Mouse (Mus musculus) embryonic facial prominence, embryonic 12.5 days (tissue): ENCODE measurements around the gene Med11. TPM values are rescaled to one million over a fixed set of nuclear protein-coding genes. Genes with fewer than 3 reads are reported as not detected.

Experiments
- ATAC-seq: fragments of 200-750 bp; cut with Nextera tagmentation; 2 replicates; pipeline ENCODE4 v1.8.0; 2017; ENCODE audit not compliant: insufficient number of reproducible peaks, insufficient read depth, low FRiP score, low TSS enrichment
- H3K27ac ChIP-seq: fragments of 300-500 bp; sonication (generic); 2 replicates; pipeline ENCODE4 v1.5.1; 2016; ENCODE audit warnings: mild to moderate bottlenecking
- H3K27me3 ChIP-seq: fragments of 300-500 bp; sonication (generic); 2 replicates; pipeline ENCODE4 v1.6.1; 2016; ENCODE audit warnings: mild to moderate bottlenecking, moderate library complexity
- H3K36me3 ChIP-seq: fragments of 300-500 bp; sonication (generic); 2 replicates; pipeline ENCODE4 v1.6.1; 2016; ENCODE audit warnings: mild to moderate bottlenecking
- H3K4me1 ChIP-seq: fragments of 300-500 bp; sonication (generic); 2 replicates; pipeline ENCODE4 v1.6.1; 2016
- H3K4me2 ChIP-seq: fragments of 300-500 bp; sonication (generic); replicated peaks from 2 replicates; pipeline ENCODE4 v1.6.1; 2016; ENCODE audit warnings: mild to moderate bottlenecking, moderate library complexity
- H3K4me3 ChIP-seq: fragments of 300-500 bp; sonication (generic); 2 replicates; pipeline ENCODE4 v1.5.1; 2016; ENCODE audit warnings: mild to moderate bottlenecking
- H3K9ac ChIP-seq: fragments of 300-500 bp; sonication (generic); 2 replicates; pipeline ENCODE4 v1.6.1; 2016; ENCODE audit warnings: mild to moderate bottlenecking, moderate library complexity
- H3K9me3 ChIP-seq: fragments of 300-500 bp; sonication (generic); 2 replicates; pipeline ENCODE4 v1.6.1; 2016; ENCODE audit warnings: mild to moderate bottlenecking, moderate library complexity
- WGBS: fragments of 180-500 bp; shearing (Covaris S2); methylation state at CpG from one replicate; pipeline ENCODE4 v1.1.7; 2016; 5-methylcytosine and 5-hydroxymethylcytosine counted together
- microRNA-seq: library from miRNA; unstranded; fragments of <30 nt; microRNA quantifications from one replicate; pipeline ENCODE4, GENCODE M21; 2017
- polyA plus RNA-seq: library from polyadenylated mRNA; unstranded; fragments of >200 nt; fragmentation: Nextera tagmentation; extraction: Ambion mirVana; gene quantifications from 2 replicates; pipeline ENCODE4 v1.2.1, GENCODE M21; 2016

Gene Med11
- polyA plus RNA-seq, 1 experiment from 2014 or later = 41.4 TPM

DNA sequence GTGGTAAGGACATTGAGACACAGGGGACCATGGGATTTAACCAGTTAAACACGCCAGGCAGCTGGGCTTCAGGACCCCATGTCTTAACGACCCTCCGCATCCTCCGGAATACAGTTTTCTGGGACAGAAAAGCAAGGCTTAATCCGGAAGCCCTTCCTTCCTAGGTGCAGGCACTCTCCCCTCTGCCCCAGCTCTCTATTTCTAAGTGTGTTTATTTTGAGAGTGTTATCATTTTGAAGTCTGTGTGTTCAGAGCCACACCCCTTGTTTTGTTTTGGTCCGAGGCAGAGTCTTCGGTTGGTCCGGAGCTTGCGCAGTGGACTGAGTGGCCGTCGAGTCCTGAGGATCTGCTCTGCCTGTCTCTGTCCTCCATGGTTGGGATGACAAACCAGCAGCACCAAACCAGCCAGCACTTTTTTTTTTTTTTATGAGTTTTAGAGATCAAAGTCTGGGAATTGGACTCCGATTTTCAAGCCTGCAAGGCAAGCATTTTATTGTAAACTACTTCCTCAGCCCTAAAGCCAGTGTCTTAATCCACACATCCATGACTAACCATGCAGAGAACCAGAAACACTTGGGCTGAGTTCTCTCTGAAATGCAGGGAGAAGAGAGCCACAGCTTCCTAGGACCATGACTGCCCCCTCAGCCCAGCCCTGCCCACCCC is 23.3 kb downstream of the Med11 start:
- Histone ChIP-seq H3K36me3 (no peaks in the 10 kb centered on the region), H3K4me2 (no peak overlapping the region), H3K27ac (no peak overlapping the region), H3K27me3 (no peaks in the 10 kb centered on the region), H3K4me1 (no peaks in the 10 kb centered on the region), H3K4me3 (no peak overlapping the region), H3K9ac (no peak overlapping the region), H3K9me3 (no peaks in the 10 kb centered on the region)
- ATAC-seq = no peak
- WGBS = 73% methylated on average over 12 of the region's 12 CpGs

GRCm38 (mm10) chr11:70485498-70485897 is 33.8 kb downstream of the Med11 start:
- Histone ChIP-seq H3K36me3 (no peaks in the 10 kb centered on the region), H3K4me2 (no peak overlapping the region), H3K9ac (no peak overlapping the region), H3K4me3 (no peak overlapping the region), H3K4me1 (no peaks in the 10 kb centered on the region), H3K27ac (no peak overlapping the region), H3K9me3 (no peaks in the 10 kb centered on the region), H3K27me3 (no peaks in the 10 kb centered on the region)
- WGBS = 53% methylated on average over 2 of the region's 2 CpGs
- ATAC-seq = no peak

- Histone ChIP-seq H3K4me1 (no peaks in the 10 kb centered on the region), H3K4me2 (no peak overlapping the region), H3K36me3 (no peaks in the 10 kb centered on the region), H3K27me3 (no peaks in the 10 kb centered on the region), H3K9me3 (no peaks in the 10 kb centered on the region), H3K4me3 (no peak overlapping the region), H3K27ac (no peak overlapping the region), H3K9ac (no peak overlapping the region)
- 49% methylated on average over 4 of the region's 4 CpGs for WGBS
- ATAC-seq = no peak
Observed at GRCm38 (mm10) chr11:70487816-70488215, 36.1 kb downstream of the Med11 start.

DNA sequence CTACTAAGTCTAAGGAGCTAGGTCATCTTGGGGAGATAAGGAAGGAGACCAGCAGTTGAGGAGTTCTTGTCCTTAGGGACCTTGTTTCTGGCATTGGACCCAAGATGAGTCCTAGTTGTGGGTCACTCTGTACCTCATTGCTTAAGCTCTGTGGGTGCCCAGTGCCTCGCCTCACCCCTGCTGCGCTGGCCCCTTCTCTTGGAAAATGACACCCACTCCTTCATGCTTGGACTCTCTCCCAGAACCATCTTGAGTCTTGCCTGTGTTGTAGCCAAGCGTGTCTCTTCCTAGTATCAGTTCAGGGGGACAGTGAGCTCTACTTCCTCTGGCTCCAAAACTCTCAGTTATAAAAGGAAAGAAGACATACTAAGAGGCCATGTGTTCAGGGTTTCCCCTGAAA is 37.4 kb downstream of the Med11 start:
- Histone ChIP-seq H3K4me1 (no peaks in the 10 kb centered on the region), H3K9me3 (no peaks in the 10 kb centered on the region), H3K9ac (no peak overlapping the region), H3K36me3 (no peaks in the 10 kb centered on the region), H3K4me3 (no peak overlapping the region), H3K4me2 (no peak overlapping the region), H3K27me3 (no peaks in the 10 kb centered on the region), H3K27ac (no peak overlapping the region)
- no peak for ATAC-seq
- 88% methylated on average over 3 of the region's 3 CpGs for WGBS

DNA sequence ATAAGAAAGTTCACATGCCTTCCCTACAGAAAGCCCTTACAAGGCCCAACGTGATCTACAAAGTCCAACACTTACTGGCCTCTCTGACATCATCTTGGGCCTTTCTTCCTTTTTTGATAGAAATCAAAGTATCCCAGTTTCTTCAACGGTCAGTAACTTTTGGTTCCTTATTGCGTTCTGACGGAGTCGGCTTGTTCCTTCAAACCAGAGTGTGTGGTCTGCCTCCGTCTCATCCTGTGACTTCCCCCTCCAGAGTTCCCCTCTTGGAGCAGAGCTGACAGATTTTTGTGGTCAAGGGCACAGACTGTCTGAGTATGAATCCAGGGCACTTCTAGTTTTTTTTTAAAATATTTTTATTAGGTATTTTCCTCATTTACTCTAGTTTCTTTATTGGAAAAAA is 38.0 kb downstream of the Med11 start:
- 85% methylated on average over 6 of the region's 6 CpGs for WGBS
- Histone ChIP-seq H3K9ac (no peak overlapping the region), H3K27ac (no peak overlapping the region), H3K4me2 (no peak overlapping the region), H3K36me3 (no peaks in the 10 kb centered on the region), H3K4me1 (no peaks in the 10 kb centered on the region), H3K4me3 (no peak overlapping the region), H3K27me3 (no peaks in the 10 kb centered on the region), H3K9me3 (no peaks in the 10 kb centered on the region)
- no peak for ATAC-seq

GRCm38 (mm10) chr11:70499566-70500475 is 48.1 kb downstream of the Med11 start:
- Histone ChIP-seq H3K4me2 (no peak overlapping the region), H3K27ac (no peak overlapping the region), H3K9me3 (no peaks in the 10 kb centered on the region), H3K9ac (no peak overlapping the region), H3K4me1 (no peaks in the 10 kb centered on the region), H3K4me3 (no peak overlapping the region), H3K36me3 (no peaks in the 10 kb centered on the region), H3K27me3 (0 out of 2 replicates have a peak, but pooled peaks cover under 1% of the 10 kb centered on the region)
- 74% methylated on average over 14 of the region's 14 CpGs for WGBS
- ATAC-seq = no peak

GRCm38 (mm10) chr11:70500476-70500812 is 48.7 kb downstream of the Med11 start:
- Histone ChIP-seq H3K9me3 (no peaks in the 10 kb centered on the region), H3K27me3 (peaks cover 5% of the 10 kb centered on the region; the same call in 1 of the 2 replicates), H3K4me2 (no peak overlapping the region), H3K4me1 (no peaks in the 10 kb centered on the region), H3K36me3 (no peaks in the 10 kb centered on the region), H3K4me3 (no peak overlapping the region), H3K9ac (no peak overlapping the region), H3K27ac (no peak overlapping the region)
- 92% methylated on average over 1 of the region's 1 CpGs for WGBS
- no peak for ATAC-seq

DNA sequence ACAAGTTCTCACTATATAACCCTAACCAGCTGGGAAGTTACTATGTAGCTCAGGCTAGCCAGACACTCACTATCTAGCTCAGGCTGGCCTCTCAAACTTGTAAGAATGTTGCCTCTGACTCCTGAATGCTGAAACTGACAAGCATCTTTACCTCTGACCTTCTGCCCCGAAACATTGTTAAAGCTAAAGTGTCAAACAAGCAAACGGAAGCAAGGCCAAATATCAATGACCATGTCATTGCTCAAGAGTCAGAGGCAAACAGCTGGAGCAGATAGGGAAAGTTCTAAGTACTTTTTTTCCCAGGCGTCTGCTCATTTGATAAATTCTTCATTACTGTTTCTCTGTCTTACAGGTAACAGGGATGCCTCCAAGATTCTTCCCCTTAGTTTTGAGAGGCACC is 50.3 kb downstream of the Med11 start:
- Histone ChIP-seq H3K4me2 (no peak overlapping the region), H3K9ac (no peak overlapping the region), H3K27ac (no peak overlapping the region), H3K9me3 (no peaks in the 10 kb centered on the region), H3K27me3 (peaks cover 5% of the 10 kb centered on the region; the same call in 1 of the 2 replicates), H3K36me3 (no peaks in the 10 kb centered on the region), H3K4me1 (no peaks in the 10 kb centered on the region), H3K4me3 (no peak overlapping the region)
- ATAC-seq = no peak
- WGBS = 63% methylated on average over 3 of the region's 3 CpGs

Small RNA genes lying within 50 kb of the gene (microRNA-seq; reads per million reads assigned to microRNA genes)
- not detected for gene Mir7115

Other genes starting within 250 kb of the Med11 start
- gene Slc16a11, start 239.2 kb upstream of the Med11 start, polyA plus RNA-seq = 1.5 and 2.0 TPM in 2 replicates
- 12.8 and 13.3 TPM in 2 replicates for gene Slc16a13, start 230.9 kb upstream of the Med11 start, polyA plus RNA-seq
- 10.7 and 10.8 TPM in 2 replicates for gene Bcl6b, start 222.1 kb upstream of the Med11 start, polyA plus RNA-seq
- gene 0610010K14Rik, start 214.0 kb upstream of the Med11 start, polyA plus RNA-seq = 193 and 202 TPM in 2 replicates
- 9.9 and 13.2 TPM in 2 replicates for gene Gm21988, start 212.1 kb upstream of the Med11 start, polyA plus RNA-seq
- gene Rnasek, start 212.1 kb upstream of the Med11 start, polyA plus RNA-seq = 136 and 148 TPM in 2 replicates
- gene Alox12, start 196.6 kb upstream of the Med11 start, polyA plus RNA-seq = 2.9 and 4.0 TPM in 2 replicates
- gene Alox12e, start 129.3 kb upstream of the Med11 start, polyA plus RNA-seq = not detected in 2 replicates
- gene Alox15, start 99.9 kb upstream of the Med11 start, polyA plus RNA-seq = 0.29 TPM in 2 replicates
- gene Pelp1, start 41.9 kb upstream of the Med11 start, polyA plus RNA-seq = 41.9 and 46.4 TPM in 2 replicates
- gene Arrb2, start 19.3 kb upstream of the Med11 start, polyA plus RNA-seq = 21.7 and 23.7 TPM in 2 replicates
- 0.27 and 0.46 TPM in 2 replicates for gene Zmynd15, start 7.5 kb downstream of the Med11 start, polyA plus RNA-seq
- 1.4 and 2.2 TPM in 2 replicates for gene Cxcl16, start 8.1 kb downstream of the Med11 start, polyA plus RNA-seq
- gene Tm4sf5, start 53.3 kb downstream of the Med11 start, polyA plus RNA-seq = 0.32 TPM in 1 of 2 replicates, not detected in the other
- gene Vmo1, start 62.7 kb downstream of the Med11 start, polyA plus RNA-seq = 0.26 and 0.48 TPM in 2 replicates
- gene Gltpd2, start 67.3 kb downstream of the Med11 start, polyA plus RNA-seq = 0.50 and 0.77 TPM in 2 replicates
- gene Psmb6, start 73.4 kb downstream of the Med11 start, polyA plus RNA-seq = 784 and 848 TPM in 2 replicates
- not detected in 2 replicates for gene Gm40193, start 81.0 kb downstream of the Med11 start, polyA plus RNA-seq
- gene Pld2, start 88.1 kb downstream of the Med11 start, polyA plus RNA-seq = 4.4 and 6.7 TPM in 2 replicates
- gene Mink1, start 111.0 kb downstream of the Med11 start, polyA plus RNA-seq = 16.7 and 17.5 TPM in 2 replicates
- gene 4930544D05Rik, start 163.9 kb downstream of the Med11 start, polyA plus RNA-seq = not detected in 2 replicates
- not detected in 2 replicates for gene Chrne, start 167.3 kb downstream of the Med11 start, polyA plus RNA-seq
- gene Gp1ba, start 187.2 kb downstream of the Med11 start, polyA plus RNA-seq = 0.15 and 0.27 TPM in 2 replicates
- 96.5 and 104 TPM in 2 replicates for gene Rnf167, start 195.3 kb downstream of the Med11 start, polyA plus RNA-seq
- gene Slc25a11, start 195.6 kb downstream of the Med11 start, polyA plus RNA-seq = 159 and 160 TPM in 2 replicates
- gene Pfn1, start 202.7 kb downstream of the Med11 start, polyA plus RNA-seq = 1,467 and 1,498 TPM in 2 replicates
- gene Eno3, start 205.3 kb downstream of the Med11 start, polyA plus RNA-seq = 20.1 and 27.9 TPM in 2 replicates
- gene Spag7, start 217.5 kb downstream of the Med11 start, polyA plus RNA-seq = 143 and 149 TPM in 2 replicates
- 12.0 and 12.3 TPM in 2 replicates for gene Camta2, start 236.2 kb downstream of the Med11 start, polyA plus RNA-seq
- gene Inca1, start 248.2 kb downstream of the Med11 start, polyA plus RNA-seq = 1.1 and 1.6 TPM in 2 replicates
- gene Kif1c, start 248.6 kb downstream of the Med11 start, polyA plus RNA-seq = 2.8 and 3.0 TPM in 2 replicates